ENCODE assay signal across 10 mouse cellular contexts in the genomic region with DNA sequence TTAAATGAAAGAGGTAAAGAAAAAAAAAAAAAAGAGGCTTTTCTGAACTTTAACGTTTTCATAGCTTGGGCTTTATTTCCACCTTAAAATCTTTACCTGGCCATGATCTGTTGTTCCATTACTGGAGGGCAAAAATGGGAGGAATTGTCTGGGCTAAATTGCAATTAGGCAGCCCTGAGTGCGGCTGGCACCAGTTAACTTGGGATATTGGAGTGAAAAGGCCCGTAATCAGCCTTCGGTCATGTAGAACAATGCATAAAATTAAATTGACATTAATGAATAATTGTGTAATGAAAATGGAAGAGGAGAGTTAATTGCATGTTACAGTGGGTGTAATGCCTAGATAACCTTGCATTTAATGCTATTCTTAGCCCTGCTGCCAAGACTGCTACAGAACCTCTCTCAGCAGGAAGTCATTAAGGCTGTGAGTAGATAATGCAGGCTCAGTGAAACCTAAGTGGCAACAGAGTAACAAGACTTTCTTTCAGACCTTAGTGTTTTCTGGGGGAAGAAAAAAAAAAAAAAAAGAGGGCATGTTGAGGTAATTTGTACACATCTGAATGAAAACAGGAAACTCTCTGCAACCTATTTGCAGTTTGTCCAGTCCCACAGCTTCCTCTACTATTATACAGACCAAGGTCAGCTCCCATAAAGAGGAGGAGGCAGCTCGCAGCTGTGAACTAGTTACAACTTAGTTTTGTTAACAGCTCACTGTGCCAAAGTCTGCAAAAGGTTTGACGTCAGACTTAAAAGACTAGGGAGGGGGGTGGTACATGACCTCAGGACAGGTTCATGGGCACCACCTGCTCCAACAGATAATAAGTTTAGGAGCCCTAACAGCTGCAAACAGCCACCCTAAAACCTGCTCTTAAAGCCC.
DNase-seq lines count a peak whose midpoint lies in the region; ATAC-seq and TF ChIP-seq lines count a peak whose summit lies in the region.
"Had no signal": no experiment of that assay in that cellular context is flagged by ENCODE, and none has a peak within 500 bp of the region (broad histone marks: within the 10 kb centered on the region; RNA-seq: fewer than 3 reads in every experiment).

No protein-coding gene starts in this region.

- H3K4me3 ChIP-seq in kidney, postnatal 0 days (replicated peaks; ENCODE audit: low read depth, low read length), result no peak overlapping the region
- no peak overlapping the region for H3K4me3 ChIP-seq in hindbrain, embryonic 15.5 days
- H3K4me3 ChIP-seq: erythroblast, embryonic 14.5 days had no signal

- H3K4me2 ChIP-seq in kidney, postnatal 0 days (ENCODE audit: low read length), result no peak overlapping the region
- no peak overlapping the region for H3K4me2 ChIP-seq in hindbrain, embryonic 15.5 days

- H3K9me3 ChIP-seq in kidney, postnatal 0 days (replicated peaks; ENCODE audit: low read length), result no peaks in the 10 kb centered on the region
- H3K9me3 ChIP-seq in hindbrain, embryonic 15.5 days, result no peaks in the 10 kb centered on the region

- H3K27me3 ChIP-seq in kidney, postnatal 0 days (ENCODE audit: insufficient read depth, low read length), result no peaks in the 10 kb centered on the region
- H3K27me3 ChIP-seq in hindbrain, embryonic 15.5 days, result no peaks in the 10 kb centered on the region

- TF ChIP-seq CTCF in kidney, postnatal 0 days (IDR thresholded peaks at IDR 0.05; ENCODE audit: low read depth), result no peak

- H3K27ac ChIP-seq in kidney, postnatal 0 days, result no peak overlapping the region
- no peak overlapping the region for H3K27ac ChIP-seq in hindbrain, embryonic 15.5 days (replicated peaks)

- 36% methylated on average over 6 of the region's 6 CpGs for WGBS in kidney, postnatal 0 days
- 35% methylated on average over 6 of the region's 6 CpGs for WGBS in hindbrain, embryonic 15.5 days

- peak; percentile 33 for DNase-seq in kidney, postnatal 0 days (ENCODE audit: low spot score)
- DNase-seq in kidney, adult 18-20 months, result no peak
- DNase-seq in embryo, embryonic 9.5 days (ENCODE audit: extremely low spot score), result peak; percentile 13
- peak; percentile 57 for DNase-seq in retina, embryonic 14.5 days (ENCODE audit: low spot score)
- no peak for DNase-seq in adrenal gland, adult 18-20 months (ENCODE audit: low spot score in 2 of 2)
- no peak for DNase-seq in ovary, postnatal 36 days (ENCODE audit: low spot score)
- no peak for DNase-seq in layer of hippocampus, postnatal 25 days (ENCODE audit: extremely low spot score in 1 of 2, low spot score in 1 of 2)

- H3K4me1 ChIP-seq in kidney, postnatal 0 days (replicated peaks; ENCODE audit: insufficient read depth, low read length), result no peaks in the 10 kb centered on the region
- H3K4me1 ChIP-seq in hindbrain, embryonic 15.5 days (replicated peaks), result peaks cover 6% of the 10 kb centered on the region

- no peaks in the 10 kb centered on the region for H3K36me3 ChIP-seq in kidney, postnatal 0 days (ENCODE audit: insufficient read depth, low read length)
- H3K36me3 ChIP-seq in hindbrain, embryonic 15.5 days, result no peaks in the 10 kb centered on the region
- H3K36me3 ChIP-seq: G1E had no signal

- ATAC-seq in kidney, postnatal 0 days (replicated peaks; ENCODE audit: low FRiP score, low read depth), result no peak
- peak; percentile 75 for ATAC-seq in hindbrain, embryonic 15.5 days (ENCODE audit: low FRiP score, low read depth)

- no peak overlapping the region for H3K9ac ChIP-seq in kidney, postnatal 0 days (ENCODE audit: low read depth, low read length)
- H3K9ac ChIP-seq in hindbrain, embryonic 15.5 days, result no peak overlapping the region

Comparison
In these comparisons a context has a peak if more than half of its experiments do, and no peak if none do; other contexts are left out.
1. DNase-seq: peak in kidney, postnatal 0 days (single experiment), embryo, embryonic 9.5 days (single experiment) and retina, embryonic 14.5 days (single experiment); none in kidney, adult 18-20 months (single experiment), adrenal gland, adult 18-20 months (0 of 2), ovary, postnatal 36 days (single experiment) and layer of hippocampus, postnatal 25 days (0 of 2).